Mouse (Mus musculus) embryonic facial prominence, embryonic 13.5 days (tissue): ENCODE results near the gene Kat14. TPM values are rescaled to one million over a fixed set of nuclear protein-coding genes. Genes with fewer than 3 reads are reported as not detected.
"Not testable (repeated sequence)": the region's sequence is repeated elsewhere in the genome, so short reads cannot be mapped to it uniquely, and the experiment has no call there.

Experiments
- ATAC-seq: fragments of 200-750 bp; cut with Nextera tagmentation; 2 replicates; pipeline ENCODE4 v1.8.0; 2017; ENCODE audit warnings: low read depth; ENCODE audit not compliant: insufficient number of reproducible peaks, insufficient read depth, low FRiP score, low TSS enrichment
- H3K27ac ChIP-seq: fragments of 300-500 bp; sonication (generic); 2 replicates; pipeline ENCODE4 v1.5.1; 2015; ENCODE audit warnings: moderate library complexity, mild to moderate bottlenecking, inconsistent platforms
- H3K27me3 ChIP-seq: fragments of 300-500 bp; sonication (generic); 2 replicates; pipeline ENCODE4 v1.6.1; 2015; ENCODE audit warnings: mild to moderate bottlenecking, inconsistent platforms
- H3K36me3 ChIP-seq: fragments of 300-500 bp; sonication (generic); 2 replicates; pipeline ENCODE4 v1.6.1; 2015; ENCODE audit warnings: mild to moderate bottlenecking, inconsistent platforms
- H3K4me1 ChIP-seq: fragments of 300-500 bp; sonication (generic); 2 replicates; pipeline ENCODE4 v1.6.1; 2015; ENCODE audit warnings: inconsistent platforms
- H3K4me2 ChIP-seq: fragments of 300-500 bp; sonication (generic); 2 replicates; pipeline ENCODE4 v1.6.1; 2015; ENCODE audit warnings: moderate library complexity, mild to moderate bottlenecking, inconsistent platforms
- H3K4me3 ChIP-seq: fragments of 300-500 bp; sonication (generic); 2 replicates; pipeline ENCODE4 v1.5.1; 2015; ENCODE audit warnings: mild to moderate bottlenecking, inconsistent platforms
- H3K9ac ChIP-seq: fragments of 300-500 bp; sonication (generic); 2 replicates; pipeline ENCODE4 v1.6.1; 2015; ENCODE audit warnings: mild to moderate bottlenecking, inconsistent platforms
- H3K9me3 ChIP-seq: fragments of 300-500 bp; sonication (generic); 2 replicates; pipeline ENCODE4 v1.6.1; 2016; ENCODE audit warnings: inconsistent platforms
- WGBS: fragments of 180-500 bp; shearing (Covaris S2); methylation state at CpG from one replicate; pipeline ENCODE4 v1.1.7; 2015; ENCODE audit warnings: mixed read lengths; 5-methylcytosine and 5-hydroxymethylcytosine counted together
- polyA plus RNA-seq: library from polyadenylated mRNA; unstranded; fragments of >200 nt; fragmentation: Nextera tagmentation; extraction: Ambion mirVana; gene quantifications from 2 replicates; pipeline ENCODE4 v1.2.1, GENCODE M21; 2015

Kat14 gene
- polyA plus RNA-seq, 1 experiment from 2014 or later, result 44.3 TPM

GRCm38 (mm10) chr2:144338149-144338548 is 30.6 kb upstream of the Kat14 start:
- H3K27ac ChIP-seq, H3K4me1 ChIP-seq, H3K4me3 ChIP-seq, ATAC-seq, H3K9me3 ChIP-seq, H3K4me2 ChIP-seq, H3K36me3 ChIP-seq, H3K9ac ChIP-seq: not testable (repeated sequence)
- WGBS, result 77% methylated on average over 6 of the region's 6 CpGs
- H3K27me3 ChIP-seq, result peaks cover 26% of the 10 kb centered on the region

- Histone ChIP-seq H3K27ac (no peak overlapping the region), H3K4me1 (no peaks in the 10 kb centered on the region), H3K36me3 (no peaks in the 10 kb centered on the region), H3K9ac (no peak overlapping the region), H3K27me3 (no peaks in the 10 kb centered on the region), H3K4me2 (no peak overlapping the region), H3K9me3 (no peaks in the 10 kb centered on the region), H3K4me3 (no peak overlapping the region)
- ATAC-seq, result no peak
- WGBS, result 73% methylated on average over 4 of the region's 4 CpGs
Measured at GRCm38 (mm10) chr2:144343158-144343557, 25.6 kb upstream of the Kat14 start.

GRCm38 (mm10) chr2:144348525-144348924 is 20.3 kb upstream of the Kat14 start:
- Histone ChIP-seq H3K4me3 (no peak overlapping the region), H3K36me3 (no peaks in the 10 kb centered on the region), H3K4me2 (no peak overlapping the region), H3K9ac (no peak overlapping the region), H3K9me3 (no peaks in the 10 kb centered on the region), H3K4me1 (no peaks in the 10 kb centered on the region), H3K27me3 (no peaks in the 10 kb centered on the region), H3K27ac (no peak overlapping the region)
- WGBS, result 55% methylated on average over 3 of the region's 3 CpGs
- no peak for ATAC-seq

DNA sequence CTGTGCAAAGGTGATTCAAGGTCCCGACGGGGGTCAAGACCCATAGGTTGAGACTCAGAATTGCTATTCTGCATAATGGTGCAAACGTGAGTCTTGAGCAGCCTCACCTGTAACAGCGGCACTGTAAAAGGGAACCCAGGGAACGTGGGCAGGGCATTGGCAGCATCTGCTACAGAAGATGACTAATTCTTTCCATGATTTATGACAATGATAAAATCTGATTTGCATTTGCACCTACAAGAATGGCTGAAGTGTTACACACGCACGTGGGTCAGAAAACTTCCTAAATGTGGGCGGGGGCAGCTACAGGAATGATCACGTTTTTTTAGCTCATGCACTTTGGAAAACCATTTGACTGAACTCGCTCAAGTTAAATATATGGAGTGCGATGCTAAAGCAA is 15.9 kb upstream of the Kat14 start:
- H3K27me3 ChIP-seq, result no peaks in the 10 kb centered on the region
- no peaks in the 10 kb centered on the region for H3K4me1 ChIP-seq
- H3K36me3 ChIP-seq, result no peaks in the 10 kb centered on the region
- ATAC-seq, result no peak
- H3K27ac ChIP-seq, result no peak overlapping the region
- H3K4me3 ChIP-seq, result no peak overlapping the region
- no peaks in the 10 kb centered on the region for H3K9me3 ChIP-seq
- WGBS, result 86% methylated on average over 11 of the region's 11 CpGs
- H3K4me2 ChIP-seq, result no peak overlapping the region
- no peak overlapping the region for H3K9ac ChIP-seq

- peak overlapping the region; percentile 92 for H3K9ac ChIP-seq
- H3K4me2 ChIP-seq, result peak overlapping the region; percentile 72
- under 1% methylated on average over 43 of the region's 43 CpGs for WGBS
- H3K9me3 ChIP-seq, result no peaks in the 10 kb centered on the region
- H3K36me3 ChIP-seq, result peaks cover 14% of the 10 kb centered on the region
- H3K4me3 ChIP-seq, result peak overlapping the region; percentile 92
- peak overlapping the region; percentile 93 for H3K27ac ChIP-seq
- peak; percentile 74 for ATAC-seq
- no peaks in the 10 kb centered on the region for H3K27me3 ChIP-seq
- H3K4me1 ChIP-seq, result peaks cover 17% of the 10 kb centered on the region
Measured at GRCm38 (mm10) chr2:144369020-144369421, 238 bp downstream of the Kat14 start.

DNA sequence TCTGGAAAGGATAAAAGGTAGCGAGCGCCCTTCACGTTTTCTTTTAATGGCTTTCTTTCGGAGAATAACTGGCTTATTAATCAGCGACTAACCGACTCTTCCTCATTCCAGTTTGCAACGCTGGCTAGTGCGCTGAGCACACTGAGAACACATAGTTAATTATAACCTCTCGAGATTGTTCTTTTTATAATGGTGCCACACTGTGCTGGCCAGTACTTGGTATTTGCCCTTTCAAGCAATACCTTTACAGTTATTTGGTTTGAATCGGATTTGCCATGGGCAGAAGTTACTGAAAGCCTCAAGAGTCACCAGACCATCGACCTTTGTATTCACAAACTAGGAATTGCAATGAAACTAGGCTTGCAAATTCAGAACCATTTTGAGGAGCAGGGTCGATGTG is 728 bp downstream of the Kat14 start:
- no peaks in the 10 kb centered on the region for H3K9me3 ChIP-seq

GRCm38 (mm10) chr2:144371566-144371965 is 2.8 kb downstream of the Kat14 start:
- H3K27ac ChIP-seq, result no peak overlapping the region
- H3K4me2 ChIP-seq, result no peak overlapping the region
- peaks cover 36% of the 10 kb centered on the region for H3K36me3 ChIP-seq
- H3K27me3 ChIP-seq, result no peaks in the 10 kb centered on the region
- no peak overlapping the region for H3K4me3 ChIP-seq
- peaks cover 17% of the 10 kb centered on the region for H3K4me1 ChIP-seq
- WGBS, result 89% methylated on average over 4 of the region's 4 CpGs
- H3K9ac ChIP-seq, result no peak overlapping the region
- no peak for ATAC-seq
- no peaks in the 10 kb centered on the region for H3K9me3 ChIP-seq

More for the DNA sequence above, 728 bp downstream of the Kat14 start:
- ATAC-seq, result no peak
- under 1% methylated on average over 12 of the region's 12 CpGs for WGBS
- H3K4me1 ChIP-seq, result peaks cover 17% of the 10 kb centered on the region
- H3K9ac ChIP-seq, result peak overlapping the region; percentile 92
- peak overlapping the region; percentile 92 for H3K4me3 ChIP-seq
- H3K27ac ChIP-seq, result peak overlapping the region; percentile 93
- H3K4me2 ChIP-seq, result peak overlapping the region; percentile 72
- H3K27me3 ChIP-seq, result no peaks in the 10 kb centered on the region
- peaks cover 19% of the 10 kb centered on the region for H3K36me3 ChIP-seq

DNA sequence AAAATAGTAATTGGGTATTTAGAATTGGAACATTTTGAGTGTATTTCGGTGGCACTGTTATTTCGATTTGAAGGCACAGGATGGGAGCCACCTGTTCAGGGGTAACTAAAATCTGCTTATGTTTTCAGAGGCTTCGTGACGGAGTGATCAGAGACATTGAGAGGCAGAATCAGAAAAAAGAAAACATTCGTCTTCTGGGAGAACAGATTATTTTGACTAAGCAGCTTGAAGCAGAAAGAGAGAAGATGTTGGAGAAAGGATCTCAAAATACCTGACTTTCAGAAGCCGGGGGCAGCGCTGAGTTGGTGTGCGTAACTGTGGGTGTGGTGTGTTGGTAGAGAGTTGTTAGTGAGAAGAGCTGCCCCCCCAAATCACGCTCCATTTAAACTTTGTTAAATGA is 4.3 kb downstream of the Kat14 start:
- no peaks in the 10 kb centered on the region for H3K27me3 ChIP-seq
- WGBS, result 94% methylated on average over 9 of the region's 9 CpGs
- H3K9me3 ChIP-seq, result no peaks in the 10 kb centered on the region
- ATAC-seq, result no peak
- peaks cover 50% of the 10 kb centered on the region for H3K36me3 ChIP-seq
- no peak overlapping the region for H3K4me3 ChIP-seq
- H3K9ac ChIP-seq, result no peak overlapping the region
- H3K4me2 ChIP-seq, result no peak overlapping the region
- peaks cover 17% of the 10 kb centered on the region for H3K4me1 ChIP-seq
- H3K27ac ChIP-seq, result no peak overlapping the region

- ATAC-seq, result no peak
- Histone ChIP-seq H3K4me1 (peaks cover 9% of the 10 kb centered on the region), H3K27ac (no peak overlapping the region), H3K27me3 (no peaks in the 10 kb centered on the region), H3K9me3 (no peaks in the 10 kb centered on the region), H3K9ac (0 out of 2 replicates have a peak overlapping the region, but pooled peaks have one; percentile 6), H3K4me2 (no peak overlapping the region), H3K36me3 (peaks cover 71% of the 10 kb centered on the region), H3K4me3 (no peak overlapping the region)
- WGBS, result 81% methylated on average over 10 of the region's 10 CpGs
Measured at GRCm38 (mm10) chr2:144375063-144375703, 6.4 kb downstream of the Kat14 start.

- WGBS, result 78% methylated on average over 3 of the region's 3 CpGs
- no peak for ATAC-seq
- peaks cover 97% of the 10 kb centered on the region for H3K36me3 ChIP-seq
Measured at GRCm38 (mm10) chr2:144381293-144381692, 12.5 kb downstream of the Kat14 start.

GRCm38 (mm10) chr2:144381741-144382140 is 13.0 kb downstream of the Kat14 start:
- 94% methylated on average over 4 of the region's 4 CpGs for WGBS

More at GRCm38 (mm10) chr2:144381293-144381692, 12.5 kb downstream of the Kat14 start:
- H3K4me3 ChIP-seq, result no peak overlapping the region
- H3K27ac ChIP-seq, result no peak overlapping the region
- no peaks in the 10 kb centered on the region for H3K27me3 ChIP-seq
- no peaks in the 10 kb centered on the region for H3K9me3 ChIP-seq
- no peak overlapping the region for H3K4me2 ChIP-seq
- H3K4me1 ChIP-seq, result no peaks in the 10 kb centered on the region
- no peak overlapping the region for H3K9ac ChIP-seq

DNA sequence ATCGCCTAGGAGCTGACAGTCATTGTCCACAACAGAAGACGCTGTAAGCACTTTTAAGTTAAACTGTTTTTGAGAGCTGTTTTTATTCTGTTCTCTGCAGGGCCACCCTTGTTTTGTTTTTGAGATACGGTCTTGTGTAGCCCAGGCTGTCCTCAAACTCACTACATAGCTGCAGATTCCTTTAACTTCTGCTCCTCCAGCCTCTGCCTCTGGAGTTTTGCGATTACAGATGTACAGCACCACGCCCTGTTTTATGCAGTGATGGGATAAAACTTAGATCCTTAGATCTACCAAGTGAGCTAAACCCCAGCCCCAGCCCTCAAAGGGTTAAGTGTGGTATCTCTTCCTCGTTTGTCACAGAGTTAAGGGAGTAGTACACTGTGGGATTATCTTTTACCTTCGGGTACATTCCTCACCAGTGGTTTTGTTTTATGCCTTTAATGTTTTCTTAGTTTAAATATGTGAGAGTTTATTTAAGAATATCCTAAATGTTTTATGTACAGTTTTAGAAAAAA is 13.9 kb downstream of the Kat14 start:
- Histone ChIP-seq H3K27me3 (no peaks in the 10 kb centered on the region), H3K27ac (no peak overlapping the region), H3K9ac (no peak overlapping the region), H3K4me2 (no peak overlapping the region), H3K4me1 (no peaks in the 10 kb centered on the region), H3K9me3 (no peaks in the 10 kb centered on the region), H3K4me3 (no peak overlapping the region), H3K36me3 (peaks cover 86% of the 10 kb centered on the region)
- WGBS, result 84% methylated on average over 7 of the region's 7 CpGs
- ATAC-seq, result no peak

More at GRCm38 (mm10) chr2:144381741-144382140, 13.0 kb downstream of the Kat14 start:
- Histone ChIP-seq H3K36me3 (peaks cover 93% of the 10 kb centered on the region), H3K27ac (no peak overlapping the region), H3K9ac (no peak overlapping the region), H3K4me3 (no peak overlapping the region), H3K9me3 (no peaks in the 10 kb centered on the region), H3K4me2 (no peak overlapping the region), H3K27me3 (no peaks in the 10 kb centered on the region), H3K4me1 (no peaks in the 10 kb centered on the region)
- ATAC-seq, result no peak
